Mouse (Mus musculus): ENCODE measurements around the gene Setd7.
"Not testable (repeated sequence)": the region's sequence is repeated elsewhere in the genome, so short reads cannot be mapped to it uniquely, and the experiment has no call there.

The Setd7 gene

GRCm38 (mm10) chr3:51560511-51561108, at the start of gene Setd7:
Gene Setd7, minus strand, starts transcription at chr3:51560879.
- DNase-seq (ENCODE audit: low read depth, low spot score), result peak; percentile 83

GRCm38 (mm10) chr3:51604489-51604888, 43.8 kb upstream of the Setd7 start:
- DNase-seq (ENCODE audit: low read depth, low spot score), result no peak

GRCm38 (mm10) chr3:51603705-51604291, 43.1 kb upstream of the Setd7 start:
- no peak for DNase-seq (ENCODE audit: low read depth, low spot score)

- DNase-seq (ENCODE audit: low read depth, low spot score), result no peak
Measured at GRCm38 (mm10) chr3:51601461-51601860, 40.8 kb upstream of the Setd7 start.

- DNase-seq (ENCODE audit: low read depth, low spot score), result no peak
Measured at GRCm38 (mm10) chr3:51600728-51601127, 40.0 kb upstream of the Setd7 start.

DNA sequence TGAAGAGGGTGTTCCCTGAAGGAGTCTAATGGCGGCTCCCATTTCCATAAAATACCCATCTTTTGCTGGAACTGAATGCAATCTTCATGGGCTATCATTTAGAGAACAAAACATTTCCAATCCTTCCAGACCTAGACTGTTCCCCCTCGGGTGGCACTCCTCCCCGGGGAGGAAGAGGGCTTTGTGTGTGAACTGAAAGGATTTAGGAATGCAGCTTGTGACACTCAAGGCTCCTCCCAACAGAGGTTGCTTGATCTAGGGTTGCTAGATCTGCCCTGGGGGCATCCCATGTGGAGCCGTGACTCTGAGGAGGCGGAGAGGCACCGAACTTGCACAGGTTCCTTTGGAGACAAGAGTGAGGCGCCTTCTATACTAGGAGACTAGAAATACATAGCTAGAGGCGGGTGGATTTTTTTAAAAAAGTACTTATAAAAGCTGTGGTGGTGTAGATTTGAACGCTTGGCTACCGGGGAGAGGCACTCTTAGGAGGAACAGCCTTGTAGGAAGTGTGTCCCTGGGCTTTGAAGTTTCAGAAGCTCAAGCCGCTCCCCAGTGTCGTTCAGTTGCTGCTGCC, 38.5 kb upstream of the Setd7 start:
- no peak for DNase-seq (ENCODE audit: low read depth, low spot score)

DNA sequence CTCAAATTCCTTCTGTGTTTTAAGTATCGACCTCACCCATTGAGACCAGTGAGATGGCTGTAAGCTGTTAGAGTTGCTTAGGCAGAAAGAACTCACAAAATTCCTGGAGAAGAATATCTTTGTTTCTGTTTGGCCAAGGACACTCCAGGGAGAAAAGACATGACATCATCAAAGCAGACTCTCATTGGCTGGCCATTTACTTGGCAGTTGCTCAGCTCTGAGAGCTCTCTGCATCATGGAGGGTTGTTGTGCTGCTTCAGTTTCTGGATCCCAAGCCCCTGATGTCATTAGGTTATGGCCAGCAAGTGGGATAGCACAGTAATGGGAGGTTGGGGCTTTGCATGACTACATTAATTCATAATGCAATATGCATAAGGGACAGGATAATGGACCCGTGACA, 35.9 kb upstream of the Setd7 start:
- DNase-seq (ENCODE audit: low read depth, low spot score), result peak; percentile 67

GRCm38 (mm10) chr3:51593506-51593905, 32.8 kb upstream of the Setd7 start:
- no peak for DNase-seq (ENCODE audit: low read depth, low spot score)

DNA sequence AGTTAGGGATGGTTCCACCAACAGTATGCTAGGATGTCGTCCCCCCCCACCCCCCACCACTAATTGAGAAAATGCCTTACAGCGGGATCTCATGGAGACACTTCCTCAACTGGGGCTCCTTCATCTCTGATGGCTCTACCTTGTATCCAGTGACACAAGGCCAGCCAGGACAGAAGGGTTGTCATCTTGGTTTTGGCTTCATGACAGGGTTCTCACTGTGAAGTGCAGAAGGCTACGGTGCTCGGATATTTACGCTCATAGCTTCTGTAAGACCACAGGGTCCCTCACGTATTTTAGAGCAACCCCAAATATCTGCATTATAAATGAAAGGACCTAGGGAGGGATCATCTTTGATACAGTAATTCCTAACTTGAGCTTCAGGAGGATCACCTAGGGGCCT, 30.9 kb upstream of the Setd7 start:
- no peak for DNase-seq (ENCODE audit: low read depth, low spot score)

GRCm38 (mm10) chr3:51590207-51590892, 29.7 kb upstream of the Setd7 start:
- no peak for DNase-seq (ENCODE audit: low read depth, low spot score)

DNA sequence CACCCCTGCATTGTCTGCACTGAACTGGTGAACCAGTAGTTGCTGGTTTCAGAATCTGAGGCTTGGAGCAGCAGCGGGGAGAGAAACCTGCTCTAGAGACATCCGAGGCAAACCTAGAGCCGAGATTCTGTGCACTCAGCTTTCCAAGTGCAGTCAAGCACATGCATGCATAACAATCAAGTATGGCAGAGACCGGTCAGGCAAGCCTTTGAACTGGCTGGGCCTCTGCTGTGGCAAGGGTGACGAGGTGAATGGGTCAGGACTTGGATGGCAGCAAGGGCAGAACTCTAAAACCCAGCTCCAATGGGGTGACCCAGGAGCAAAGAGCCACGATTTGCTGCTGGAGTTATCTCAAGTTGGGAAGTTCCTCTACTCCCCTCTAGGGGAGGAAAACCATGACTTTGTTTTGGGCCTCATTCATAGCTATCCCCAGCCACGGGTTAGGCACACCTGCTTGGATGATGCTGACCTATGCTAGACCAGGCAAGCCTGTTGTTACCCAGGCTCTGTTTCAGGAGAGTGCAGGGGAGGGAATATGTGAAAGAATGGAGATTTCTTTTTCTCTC, 27.1 kb upstream of the Setd7 start:
- DNase-seq (ENCODE audit: low read depth, low spot score), result no peak

DNA sequence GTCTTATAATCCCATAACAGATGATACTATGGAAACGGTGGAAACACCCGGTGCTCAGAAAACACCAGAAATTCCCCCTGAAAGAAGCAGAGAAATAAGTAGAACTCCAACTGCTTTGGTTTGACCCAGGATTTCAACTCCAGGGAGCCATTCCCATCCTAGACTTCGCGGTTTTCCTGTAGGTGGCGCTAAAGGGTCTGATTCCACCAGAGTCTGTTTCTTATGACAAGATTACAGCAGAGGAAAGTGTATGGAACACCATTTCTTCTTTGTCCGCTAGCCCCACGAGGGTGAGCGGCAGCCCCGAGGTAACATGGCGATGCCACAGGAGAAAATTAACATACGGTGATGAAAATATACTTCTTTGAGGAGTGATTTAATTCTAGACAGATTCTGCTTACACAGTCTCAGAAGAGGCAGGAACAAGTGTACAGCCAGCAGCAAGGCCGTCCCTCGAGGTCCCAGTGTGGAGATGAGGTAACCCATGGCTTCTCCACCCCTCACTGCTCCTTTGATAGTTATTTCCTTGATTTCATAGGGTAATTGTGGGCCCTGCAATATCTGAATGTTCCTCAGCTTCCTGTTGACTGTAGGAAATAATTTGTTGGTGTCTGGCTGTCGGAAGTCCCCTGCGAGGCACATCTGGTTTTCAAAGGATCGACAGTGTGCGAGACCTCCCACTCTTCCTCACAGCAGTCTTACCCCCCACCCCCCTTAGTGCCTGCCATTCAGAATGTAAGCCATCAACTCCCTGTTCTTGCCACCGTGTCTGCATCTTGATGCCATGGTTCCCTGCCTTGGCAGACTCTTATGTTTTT, 23.1 kb upstream of the Setd7 start:
- DNase-seq (ENCODE audit: low read depth, low spot score), result peak; percentile 65

DNA sequence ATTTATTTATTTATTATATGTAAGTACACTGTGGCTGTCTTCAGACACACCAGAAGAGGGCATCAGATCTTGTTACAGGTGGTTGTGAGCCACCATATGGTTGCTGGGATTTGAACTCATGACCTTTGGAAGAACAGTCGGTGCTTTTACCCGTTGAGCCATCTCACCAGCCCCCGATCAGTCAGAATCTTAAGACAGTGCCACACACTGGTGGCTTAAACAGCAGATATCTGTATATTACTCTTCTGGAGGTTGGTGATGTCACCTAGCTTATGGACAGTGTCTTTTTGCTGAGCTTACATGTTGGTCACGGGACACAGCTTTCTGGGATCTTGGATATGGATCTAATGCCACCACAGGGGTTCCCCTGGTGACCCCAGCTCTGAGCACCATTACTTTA, 18.6 kb upstream of the Setd7 start:
- not testable (repeated sequence) for DNase-seq (ENCODE audit: low read depth, low spot score)

GRCm38 (mm10) chr3:51577816-51578749, 17.4 kb upstream of the Setd7 start:
- no peak for DNase-seq (ENCODE audit: low read depth, low spot score)

GRCm38 (mm10) chr3:51577359-51577758, 16.7 kb upstream of the Setd7 start:
- DNase-seq (ENCODE audit: low read depth, low spot score), result no peak

DNA sequence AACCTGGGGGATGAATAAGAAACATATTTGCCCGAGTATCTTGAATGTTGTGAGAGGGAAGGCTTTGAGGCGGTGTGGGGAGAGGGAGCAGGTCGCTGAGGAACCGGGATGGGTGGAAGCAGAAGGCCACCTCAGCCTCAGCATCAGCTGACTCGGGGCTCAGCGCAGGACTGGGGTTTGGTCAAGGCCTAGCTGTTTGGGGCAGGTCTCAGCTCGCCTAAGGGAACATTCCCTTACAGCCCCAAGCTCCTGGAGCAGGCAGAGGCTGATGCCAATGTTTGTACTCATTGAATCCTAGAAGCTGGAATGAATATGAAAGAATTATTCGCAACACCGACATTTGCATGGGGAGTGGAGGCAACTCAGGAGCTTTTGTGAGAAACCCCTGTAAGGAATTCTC, 13.2 kb upstream of the Setd7 start:
- DNase-seq (ENCODE audit: low read depth, low spot score), result no peak

- DNase-seq (ENCODE audit: low read depth, low spot score), result no peak
Measured at GRCm38 (mm10) chr3:51570200-51570599, 9.5 kb upstream of the Setd7 start.

DNA sequence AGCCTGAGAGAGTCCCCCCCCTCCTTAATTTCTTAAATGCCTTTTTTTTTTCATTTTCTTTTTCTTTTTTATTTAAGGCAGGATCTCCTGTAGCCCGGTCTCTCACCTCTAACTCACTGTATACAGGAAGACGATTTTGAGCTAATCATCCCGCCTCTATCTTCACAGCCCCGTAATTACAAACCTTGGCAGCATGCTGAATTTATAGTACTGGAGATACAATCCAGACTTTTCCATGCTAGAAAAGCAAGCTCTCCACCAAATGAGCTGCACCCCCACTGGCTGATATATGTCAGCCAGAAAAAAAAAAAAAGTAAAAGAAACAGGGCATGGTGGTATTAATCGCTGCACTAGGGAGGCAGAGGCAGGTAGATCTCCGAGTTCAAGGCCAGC, 1.3 kb upstream of the Setd7 start:
- no peak for DNase-seq (ENCODE audit: low read depth, low spot score)

DNA sequence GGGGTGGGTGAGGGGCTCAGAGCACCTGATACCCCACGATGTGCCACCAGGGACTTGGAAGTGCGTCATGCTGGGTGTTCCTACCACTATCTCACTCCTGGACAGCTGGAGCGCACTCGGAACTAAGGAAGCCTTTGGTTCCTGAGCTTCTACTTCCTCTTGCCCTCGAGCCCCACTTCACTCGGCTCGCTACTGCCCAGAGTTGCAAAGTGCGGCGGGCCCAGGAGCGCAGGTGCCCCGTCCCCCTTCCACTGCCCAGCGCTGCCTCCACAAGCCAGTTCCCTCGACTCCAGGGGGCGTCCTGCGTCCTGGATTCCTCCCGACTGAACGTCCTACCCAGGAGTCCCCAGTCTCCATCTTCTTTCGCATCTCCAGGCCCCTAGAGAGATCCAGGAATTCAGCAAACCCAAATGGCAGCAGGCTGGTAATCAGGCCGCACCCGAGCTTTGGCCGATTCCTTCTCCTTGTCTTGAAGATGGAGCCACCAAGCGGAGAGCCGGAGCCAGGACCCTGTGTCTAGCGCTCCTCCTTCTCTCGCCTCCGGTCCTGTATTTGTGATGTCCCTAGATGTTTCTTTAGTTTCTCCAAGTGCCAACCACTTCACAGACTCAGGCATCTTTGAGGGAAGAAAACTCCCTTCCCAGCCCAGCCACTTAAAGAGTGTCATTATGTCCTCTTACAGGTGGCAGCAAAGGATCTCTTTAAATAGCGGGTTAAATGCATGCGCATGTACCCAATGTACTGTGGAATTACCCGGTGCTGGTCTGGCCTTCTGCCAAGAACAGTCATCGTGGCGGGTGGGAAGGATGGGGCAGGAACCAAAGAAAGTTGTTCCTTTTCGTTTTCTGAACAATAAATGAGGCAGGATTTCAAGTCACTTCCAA, 672 bp upstream of the Setd7 start:
- peak; percentile 63 for DNase-seq (ENCODE audit: low read depth, low spot score)
